Mouse (Mus musculus) adrenal gland, postnatal 36 days (tissue): ENCODE measurements around the gene Chst3. TPM values are rescaled to one million over a fixed set of nuclear protein-coding genes. Genes with fewer than 3 reads are reported as not detected.
"Not testable (repeated sequence)": the region's sequence is repeated elsewhere in the genome, so short reads cannot be mapped to it uniquely, and the experiment has no call there.

Experiments used
- DNase-seq, 2 experiments: peaks; one replicate each; pipeline ENCODE4 v3.0.0; 2021; ENCODE audit warnings: mixed read lengths in 1 of 2
- long read RNA-seq, 2 experiments: library from polyadenylated mRNA; stranded (forward); transcript quantifications; one replicate each; pipeline ENCODE4 v2.0.0; 2021; ENCODE audit warnings: borderline sequencing depth in 2 of 2
- total RNA-seq, 2 experiments: library from RNA; stranded (reverse); gene quantifications; 2 replicates each; pipeline ENCODE4 v1.2.3; 2021

Chst3 gene
- total RNA-seq: 1 to 10 TPM in 1 of 2 experiments, under 1 TPM in 1; 0.76 to 1.4 TPM
- long read RNA-seq, experiment 1: 0 reads
- long read RNA-seq, experiment 2: 0 reads

GRCm38 (mm10) chr10:60218591-60219499 is at the start of gene Chst3:
Gene Chst3 (minus strand): TSS chr10:60219260.
- peak; percentile 58 to 62 for DNase-seq

GRCm38 (mm10) chr10:60268738-60269137 is 49.7 kb upstream of the Chst3 start:
- no peak for DNase-seq

GRCm38 (mm10) chr10:60266842-60267401 is 47.9 kb upstream of the Chst3 start:
- DNase-seq: no peak

GRCm38 (mm10) chr10:60265252-60265651 is 46.2 kb upstream of the Chst3 start:
- peak in 1 of 2 experiments; percentile 25 for DNase-seq

- DNase-seq: no peak
Observed at GRCm38 (mm10) chr10:60263351-60263750, 44.3 kb upstream of the Chst3 start.

GRCm38 (mm10) chr10:60262386-60262785 is 43.3 kb upstream of the Chst3 start:
- peak; percentile 97 to 98 for DNase-seq

GRCm38 (mm10) chr10:60261530-60261929 is 42.5 kb upstream of the Chst3 start:
- DNase-seq: no peak

GRCm38 (mm10) chr10:60260557-60261294 is 41.7 kb upstream of the Chst3 start:
- DNase-seq: no peak

- no peak for DNase-seq
Observed at GRCm38 (mm10) chr10:60257261-60257825, 38.3 kb upstream of the Chst3 start.

- DNase-seq: no peak
Observed at GRCm38 (mm10) chr10:60256088-60256487, 37.0 kb upstream of the Chst3 start.

- DNase-seq: peak; percentile 37 to 49
Observed at GRCm38 (mm10) chr10:60252606-60253005, 33.5 kb upstream of the Chst3 start.

GRCm38 (mm10) chr10:60252187-60252586 is 33.1 kb upstream of the Chst3 start:
- no peak for DNase-seq

GRCm38 (mm10) chr10:60250426-60250965 is 31.4 kb upstream of the Chst3 start:
- no peak for DNase-seq

- not testable (repeated sequence) for DNase-seq
Observed at GRCm38 (mm10) chr10:60248345-60248744, 29.3 kb upstream of the Chst3 start.

- DNase-seq: peak; percentile 65 to 70
Observed at GRCm38 (mm10) chr10:60246519-60246918, 27.5 kb upstream of the Chst3 start.

GRCm38 (mm10) chr10:60245635-60246034 is 26.6 kb upstream of the Chst3 start:
- no peak for DNase-seq

GRCm38 (mm10) chr10:60245041-60245440 is 26.0 kb upstream of the Chst3 start:
- DNase-seq: peak; percentile 89 to 92

- peak in 1 of 2 experiments; percentile 32 for DNase-seq
Observed at GRCm38 (mm10) chr10:60243941-60244340, 24.9 kb upstream of the Chst3 start.

- no peak for DNase-seq
Observed at GRCm38 (mm10) chr10:60240416-60240815, 21.4 kb upstream of the Chst3 start.

- peak; percentile 73 to 74 for DNase-seq
Observed at GRCm38 (mm10) chr10:60237475-60238154, 18.6 kb upstream of the Chst3 start.

GRCm38 (mm10) chr10:60235876-60236275 is 16.8 kb upstream of the Chst3 start:
- not testable (repeated sequence) for DNase-seq
